Mouse (Mus musculus) midbrain, embryonic 14.5 days (tissue): ENCODE measurements at regions not wholly inside any gene's neighbourhood (a gene's known extent, or its start where the extent isn't known, plus 50 kb on each side); places are given as distances from the start of the nearest gene placed in this dataset.

Experiments
- ATAC-seq: fragments of 200-750 bp; cut with Nextera tagmentation; 2 replicates; pipeline ENCODE4 v1.8.0; 2017; ENCODE audit warnings: moderate number of reproducible peaks, moderate library complexity; ENCODE audit not compliant: low FRiP score, low TSS enrichment
- DNase-seq: peaks from one replicate; pipeline ENCODE4 v3.0.0-alpha.2; 2015
- H3K27ac ChIP-seq: fragments of 300-500 bp; sonication (generic); replicated peaks from 2 replicates; pipeline ENCODE4 v1.5.1; 2014; ENCODE audit warnings: mild to moderate bottlenecking, low read depth, low read length, moderate library complexity
- H3K27me3 ChIP-seq: fragments of 300-500 bp; sonication (generic); 2 replicates; pipeline ENCODE4 v1.6.1; 2014; ENCODE audit warnings: low read length, control low read depth, mixed read lengths; ENCODE audit not compliant: control insufficient read depth, insufficient read depth
- H3K36me3 ChIP-seq: fragments of 300-500 bp; sonication (generic); 2 replicates; pipeline ENCODE4 v1.6.1; 2014; ENCODE audit warnings: low read length, control low read depth; ENCODE audit not compliant: control insufficient read depth, insufficient read depth
- H3K4me1 ChIP-seq: fragments of 300-500 bp; sonication (generic); 2 replicates; pipeline ENCODE4 v1.6.1; 2014; ENCODE audit warnings: mild to moderate bottlenecking, antibody characterized with exemption, low read length, control low read depth; ENCODE audit not compliant: control insufficient read depth, insufficient read depth
- H3K4me2 ChIP-seq: fragments of 300-500 bp; sonication (generic); 2 replicates; pipeline ENCODE4 v1.6.1; 2014; ENCODE audit warnings: mild to moderate bottlenecking, low read length, moderate library complexity
- H3K4me3 ChIP-seq: fragments of 300-500 bp; sonication (generic); replicated peaks from 2 replicates; pipeline ENCODE4 v1.5.1; 2014; ENCODE audit warnings: low read depth, low read length
- H3K9ac ChIP-seq: fragments of 300-500 bp; sonication (generic); replicated peaks from 2 replicates; pipeline ENCODE4 v1.6.1; 2014; ENCODE audit warnings: mild to moderate bottlenecking, low read length, moderate library complexity
- H3K9me3 ChIP-seq: fragments of 300-500 bp; sonication (generic); 2 replicates; pipeline ENCODE4 v1.6.1; 2016; ENCODE audit warnings: low read length, control low read depth, mixed read lengths; ENCODE audit not compliant: control insufficient read depth
- WGBS: fragments of 180-500 bp; shearing (Covaris S2); extraction: QIAGEN DNeasy Blood & Tissue Kit; methylation state at CpG from one replicate; pipeline ENCODE4 v1.1.7; 2014; 5-methylcytosine and 5-hydroxymethylcytosine counted together

GRCm38 (mm10) chr10:112742123-112742522 is 186.7 kb downstream of the Atxn7l3b start:
- no peaks in the 10 kb centered on the region for H3K27me3 ChIP-seq
- H3K4me2 ChIP-seq = no peak overlapping the region
- no peaks in the 10 kb centered on the region for H3K9me3 ChIP-seq
- H3K9ac ChIP-seq = no peak overlapping the region
- H3K4me1 ChIP-seq = no peaks in the 10 kb centered on the region
- H3K27ac ChIP-seq = no peak overlapping the region
- H3K36me3 ChIP-seq = no peaks in the 10 kb centered on the region
- no peak overlapping the region for H3K4me3 ChIP-seq
- DNase-seq = no peak
- WGBS = 94% methylated on average over 8 of the region's 8 CpGs
- ATAC-seq = no peak
